Mouse (Mus musculus): Measurements from ENCODE around the gene Dgki. TPM values are rescaled to one million over a fixed set of nuclear protein-coding genes. Genes with fewer than 3 reads are reported as not detected.

The Dgki gene
- total RNA-seq, 2 experiments from 2014 or later = 1.4 TPM; not detected in 1

- no peak for ATAC-seq (replicated peaks; ENCODE audit: low FRiP score, poor library complexity, severe bottlenecking)
Measured at GRCm38 (mm10) chr6:37082990-37083389, 217.0 kb downstream of the Dgki start.

GRCm38 (mm10) chr6:37072401-37073016, 227.5 kb downstream of the Dgki start:
- ATAC-seq (replicated peaks; ENCODE audit: low FRiP score, poor library complexity, severe bottlenecking) = no peak

GRCm38 (mm10) chr6:37069836-37070600, 230.0 kb downstream of the Dgki start:
- no peak for ATAC-seq (replicated peaks; ENCODE audit: low FRiP score, poor library complexity, severe bottlenecking)

GRCm38 (mm10) chr6:37068737-37069136, 231.2 kb downstream of the Dgki start:
- no peak for ATAC-seq (replicated peaks; ENCODE audit: low FRiP score, poor library complexity, severe bottlenecking)

GRCm38 (mm10) chr6:37067357-37067756, 232.6 kb downstream of the Dgki start:
- ATAC-seq (replicated peaks; ENCODE audit: low FRiP score, poor library complexity, severe bottlenecking) = no peak

- no peak for ATAC-seq (replicated peaks; ENCODE audit: low FRiP score, poor library complexity, severe bottlenecking)
Measured at GRCm38 (mm10) chr6:37064214-37064830, 235.7 kb downstream of the Dgki start.

DNA sequence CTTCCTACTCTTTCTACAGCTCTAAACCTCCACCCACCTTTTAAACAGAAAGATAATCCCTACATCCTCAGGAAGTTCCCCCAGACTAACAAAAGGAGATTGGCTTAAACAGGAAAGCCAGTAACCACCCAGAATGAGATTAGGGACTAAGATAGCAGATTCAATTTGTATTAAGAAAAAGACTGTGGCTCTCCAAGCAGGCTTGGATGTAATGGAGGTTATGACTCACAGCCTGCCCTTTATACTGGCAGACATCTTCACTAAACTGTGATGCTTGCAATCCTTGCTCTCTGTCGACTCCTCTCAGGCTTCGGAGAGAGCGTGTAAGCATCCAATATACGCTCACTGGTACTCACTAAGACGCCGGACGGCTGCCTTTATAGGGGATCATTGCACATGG, 236.7 kb downstream of the Dgki start:
- ATAC-seq (replicated peaks; ENCODE audit: low FRiP score, poor library complexity, severe bottlenecking) = no peak

DNA sequence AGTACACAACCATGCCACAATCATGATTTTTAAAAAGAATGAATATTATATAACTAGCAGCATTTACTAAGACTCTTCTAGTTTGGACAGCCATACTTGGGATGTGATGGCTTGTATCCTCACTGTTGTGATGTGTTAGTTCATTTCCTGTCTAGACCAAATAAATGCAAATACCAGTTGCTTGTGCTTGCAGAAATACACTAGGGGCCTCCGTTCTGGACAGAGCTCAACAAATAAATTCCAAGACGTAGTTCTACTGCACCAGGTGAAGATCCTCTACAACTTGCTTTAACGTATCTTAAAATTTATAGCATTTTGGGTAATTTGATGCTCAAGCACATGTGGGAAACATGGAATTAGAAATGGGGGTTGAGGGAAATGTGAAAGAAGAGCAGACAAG, 239.9 kb downstream of the Dgki start:
- ATAC-seq (replicated peaks; ENCODE audit: low FRiP score, poor library complexity, severe bottlenecking) = no peak

DNA sequence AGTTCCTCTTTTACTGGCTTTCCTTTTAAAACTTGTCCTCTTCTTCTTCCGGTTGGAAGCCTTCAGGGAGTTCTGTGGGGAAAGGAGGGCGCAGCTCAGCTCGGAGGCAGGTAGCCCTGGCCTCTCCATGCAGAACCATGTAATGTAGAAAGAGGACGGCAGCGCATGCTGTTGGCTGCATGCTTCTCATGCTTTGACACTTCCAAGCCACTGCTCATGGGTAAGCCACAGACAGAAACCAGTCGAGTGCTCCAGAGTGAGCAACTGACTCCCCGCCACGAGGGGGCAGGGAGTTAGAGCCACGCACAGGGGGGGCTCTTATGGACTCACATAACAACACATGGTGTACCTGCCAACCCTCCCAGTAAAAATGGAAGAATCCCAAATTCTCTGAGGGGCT, 242.0 kb downstream of the Dgki start:
- ATAC-seq (replicated peaks; ENCODE audit: low FRiP score, poor library complexity, severe bottlenecking) = no peak

GRCm38 (mm10) chr6:37057536-37057935, 242.4 kb downstream of the Dgki start:
- ATAC-seq (replicated peaks; ENCODE audit: low FRiP score, poor library complexity, severe bottlenecking) = no peak

GRCm38 (mm10) chr6:37055634-37056033, 244.3 kb downstream of the Dgki start:
- ATAC-seq (replicated peaks; ENCODE audit: low FRiP score, poor library complexity, severe bottlenecking) = no peak

- ATAC-seq (replicated peaks; ENCODE audit: low FRiP score, poor library complexity, severe bottlenecking) = no peak
Measured at GRCm38 (mm10) chr6:37055128-37055527, 244.9 kb downstream of the Dgki start.

- ATAC-seq (replicated peaks; ENCODE audit: low FRiP score, poor library complexity, severe bottlenecking) = no peak
Measured at GRCm38 (mm10) chr6:37054435-37055020, 245.5 kb downstream of the Dgki start.

DNA sequence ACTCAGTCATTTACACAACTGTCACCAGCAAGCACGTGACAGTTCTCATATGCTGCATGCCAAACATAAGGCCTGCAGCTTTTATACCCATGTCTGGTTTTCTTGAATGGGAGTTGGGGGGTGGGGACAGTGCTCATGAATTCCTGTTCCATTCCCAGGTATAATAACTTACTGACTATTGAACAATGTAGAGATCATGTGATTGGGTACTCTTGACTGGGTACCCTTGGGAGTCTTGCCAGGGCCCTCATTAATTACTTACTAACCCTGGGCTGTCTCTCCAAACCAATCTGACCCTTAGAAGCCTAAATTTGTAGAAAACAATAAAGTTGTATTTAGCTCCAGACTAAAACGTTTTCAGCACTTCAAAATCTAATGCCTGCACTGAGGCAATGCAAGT, 246.6 kb downstream of the Dgki start:
- no peak for ATAC-seq (replicated peaks; ENCODE audit: low FRiP score, poor library complexity, severe bottlenecking)

- no peak for ATAC-seq (replicated peaks; ENCODE audit: low FRiP score, poor library complexity, severe bottlenecking)
Measured at GRCm38 (mm10) chr6:37051652-37052051, 248.3 kb downstream of the Dgki start.

GRCm38 (mm10) chr6:37051150-37051549, 248.8 kb downstream of the Dgki start:
- ATAC-seq (replicated peaks; ENCODE audit: low FRiP score, poor library complexity, severe bottlenecking) = no peak

DNA sequence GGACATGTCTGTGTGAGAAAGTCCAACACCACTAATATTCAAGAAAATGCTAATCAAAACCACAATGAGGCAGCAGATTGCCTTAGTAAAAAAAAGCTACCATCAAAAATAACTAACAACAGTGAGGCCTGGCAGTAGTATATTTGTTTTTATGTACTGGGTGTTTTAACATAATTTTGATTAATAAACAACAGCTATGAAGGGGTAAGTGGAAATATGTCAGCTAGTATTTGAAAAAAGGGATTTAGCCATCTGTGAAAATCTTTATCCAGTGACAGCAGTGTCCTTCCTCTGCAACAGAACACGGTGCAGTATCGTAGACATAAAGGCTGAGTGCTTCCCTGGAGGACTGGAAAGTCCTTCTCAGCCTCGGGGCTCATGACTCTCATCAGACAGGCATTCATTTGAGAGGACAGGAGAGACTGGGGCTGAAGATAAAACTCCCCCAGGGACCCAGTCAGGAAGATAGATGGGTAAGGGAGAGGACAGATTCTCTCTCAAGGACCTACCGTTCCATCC, 252.3 kb downstream of the Dgki start:
- ATAC-seq (replicated peaks; ENCODE audit: low FRiP score, poor library complexity, severe bottlenecking) = no peak

GRCm38 (mm10) chr6:37046152-37046788, 253.7 kb downstream of the Dgki start:
- ATAC-seq (replicated peaks; ENCODE audit: low FRiP score, poor library complexity, severe bottlenecking) = no peak

- no peak for ATAC-seq (replicated peaks; ENCODE audit: low FRiP score, poor library complexity, severe bottlenecking)
Measured at GRCm38 (mm10) chr6:37044796-37045195, 255.2 kb downstream of the Dgki start.

GRCm38 (mm10) chr6:37038444-37038843, 261.5 kb downstream of the Dgki start:
- ATAC-seq (replicated peaks; ENCODE audit: low FRiP score, poor library complexity, severe bottlenecking) = no peak

Measured in erythroid progenitor cell, adult 5-6 weeks (primary cell).